Mouse (Mus musculus) MEL (cell line): ENCODE data around the gene Dtx3l. TPM values are rescaled to one million over a fixed set of nuclear protein-coding genes. Genes with fewer than 3 reads are reported as not detected.

ENCODE experiments used
- DNase-seq: peaks from one replicate; pipeline ENCODE4 v3.0.0; 2011; ENCODE audit warnings: low read depth, low spot score
- H3K27ac ChIP-seq: 2 replicates; pipeline ENCODE4 v1.5.1; 2012; ENCODE audit warnings: low read depth, mild to moderate bottlenecking, control low read depth, low read length, moderate library complexity; ENCODE audit not compliant: control insufficient read depth
- H3K27me3 ChIP-seq, 2 experiments: fragments of 150-350 bp in 1 of 2; sonication (generic) in 1 of 2; 2 replicates each; pipeline ENCODE4 v1.6.1; 2012; ENCODE audit warnings: low read length in 2 of 2, mild to moderate bottlenecking in 2 of 2, improper control_type of control experiment in 1 of 2, moderate library complexity in 1 of 2; ENCODE audit not compliant: insufficient read depth in 2 of 2, control insufficient read depth in 1 of 2
- H3K36me3 ChIP-seq, 2 experiments: 2 replicates each; pipeline ENCODE4 v1.6.1; 2012 to 2014; ENCODE audit warnings: low read length in 2 of 2, improper control_type of control experiment in 1 of 2, inconsistent platforms in 1 of 2, mild to moderate bottlenecking in 1 of 2; ENCODE audit not compliant: insufficient read depth in 2 of 2, control insufficient read depth in 1 of 2
- H3K4me1 ChIP-seq, 2 experiments: fragments of 150-350 bp in 1 of 2; sonication (generic) in 1 of 2; 2 replicates each; pipeline ENCODE4 v1.6.1; 2012; ENCODE audit warnings: low read length in 2 of 2, improper control_type of control experiment in 1 of 2, mild to moderate bottlenecking in 1 of 2; ENCODE audit not compliant: insufficient read depth in 2 of 2, control insufficient read depth in 1 of 2
- H3K4me3 ChIP-seq, 2 experiments: fragments of 150-350 bp in 1 of 2; sonication (generic) in 1 of 2; 2 replicates each; pipeline ENCODE4 v1.5.1; 2012; ENCODE audit warnings: low read depth in 2 of 2, low read length in 2 of 2, mild to moderate bottlenecking in 2 of 2, moderate library complexity in 2 of 2, control low read depth in 1 of 2, improper control_type of control experiment in 1 of 2; ENCODE audit not compliant: control insufficient read depth in 1 of 2, insufficient read depth in 1 of 2
- H3K79me2 ChIP-seq: 2 replicates; pipeline ENCODE4 v1.6.1; 2012; ENCODE audit warnings: mild to moderate bottlenecking, low read length, moderate library complexity; ENCODE audit not compliant: control insufficient read depth, poor library complexity, insufficient read depth
- H3K9ac ChIP-seq: 2 replicates; pipeline ENCODE4 v1.6.1; 2012; ENCODE audit warnings: low read depth, mild to moderate bottlenecking, control low read depth, low read length, moderate library complexity; ENCODE audit not compliant: control insufficient read depth, poor library complexity, severe bottlenecking
- H3K9me3 ChIP-seq: fragments of 150-350 bp; sonication (generic); replicated peaks from 2 replicates; pipeline ENCODE4 v1.6.1; 2012; ENCODE audit warnings: mild to moderate bottlenecking, low read length, improper control_type of control experiment, moderate library complexity; ENCODE audit not compliant: insufficient read depth
- ELF1 ChIP-seq: IDR thresholded peaks from 2 replicates; pipeline ENCODE4 v1.6.1; 2014; ENCODE audit warnings: low read depth, mild to moderate bottlenecking, inconsistent platforms, low read length, improper control_type of control experiment, moderate library complexity
- EP300 ChIP-seq, 2 experiments: IDR thresholded peaks; 2 replicates each; pipeline ENCODE4 v1.6.1; 2011; ENCODE audit warnings: improper control_type of control experiment in 2 of 2, low read length in 2 of 2, low read depth in 1 of 2, mild to moderate bottlenecking in 1 of 2
- GATA1 ChIP-seq: IDR thresholded peaks from 2 replicates; pipeline ENCODE4 v1.6.1; 2011; ENCODE audit warnings: low read depth, low read length, improper control_type of control experiment
- HCFC1 ChIP-seq: IDR thresholded peaks from 2 replicates; pipeline ENCODE4 v1.6.1; 2012; ENCODE audit warnings: low read depth, mild to moderate bottlenecking, inconsistent platforms, low read length, improper control_type of control experiment, moderate library complexity
- JUND ChIP-seq: IDR thresholded peaks from 2 replicates; pipeline ENCODE4 v1.6.1; 2011; ENCODE audit warnings: low read depth, mild to moderate bottlenecking, improper control_type of control experiment, low read length
- MAFK ChIP-seq: IDR thresholded peaks from 2 replicates; pipeline ENCODE4 v1.6.1; 2011; ENCODE audit warnings: low read depth, mild to moderate bottlenecking, low read length, improper control_type of control experiment, borderline replicate concordance
- MYB ChIP-seq: IDR thresholded peaks from 2 replicates; pipeline ENCODE4 v1.6.1; 2011; ENCODE audit warnings: mild to moderate bottlenecking, low read depth, low read length, improper control_type of control experiment
- MYC ChIP-seq: IDR thresholded peaks from 2 replicates; pipeline ENCODE4 v1.6.1; 2011; ENCODE audit warnings: low read depth, mild to moderate bottlenecking, low read length, improper control_type of control experiment, moderate library complexity
- RCOR1 ChIP-seq: IDR thresholded peaks from 2 replicates; pipeline ENCODE4 v1.6.1; 2012; ENCODE audit warnings: low read depth, mild to moderate bottlenecking, inconsistent platforms, low read length, improper control_type of control experiment
- SIN3A ChIP-seq: IDR thresholded peaks from 2 replicates; pipeline ENCODE4 v1.6.1; 2012; ENCODE audit warnings: low read length, improper control_type of control experiment, inconsistent platforms
- TAL1 ChIP-seq: IDR thresholded peaks from 2 replicates; pipeline ENCODE4 v1.6.1; 2012; ENCODE audit warnings: mild to moderate bottlenecking, inconsistent platforms, low read length, moderate library complexity, mixed read lengths
- TBP ChIP-seq: IDR thresholded peaks from 2 replicates; pipeline ENCODE4 v1.8.0; 2011; ENCODE audit warnings: low read depth, low read length, improper control_type of control experiment
- polyA plus RNA-seq, 2 experiments: library from polyadenylated mRNA; stranded (reverse) in 1 of 2; unstranded in 1 of 2; fragments of >175 nt in 1 of 2; fragments of >200 nt in 1 of 2; gene quantifications; 2 replicates each; pipeline versions ENCODE4 v1.2.1 to v1.2.4; 2012; ENCODE audit warnings: low replicate concordance in 2 of 2, low read depth in 1 of 2; ENCODE audit not compliant: insufficient read length in 2 of 2, insufficient read depth in 1 of 2, missing spikeins in 1 of 2
- total RNA-seq: library from RNA; depleted of rRNA; stranded (reverse); fragments of 300-350 nt; gene quantifications from 2 replicates; pipeline ENCODE4 v1.2.3, GENCODE M21; 2012

The Dtx3l gene
- total and polyA plus RNA-seq, 3 experiments = 3.9 to 6.0 TPM; not detected in 1

GRCm38 (mm10) chr16:35922301-35922895, 16.6 kb downstream of the Dtx3l start:
- H3K4me1 ChIP-seq = peaks cover 3 to 6% of the 10 kb centered on the region in 2 experiments; a peak in 1 of 4 replicates
- no peaks in the 10 kb centered on the region for H3K27me3 ChIP-seq
- H3K4me3 ChIP-seq = peak overlapping the region in 1 of 2 experiments; percentile 28; a peak in 2 of 4 replicates
- H3K36me3 ChIP-seq = peaks cover 0 to 5% of the 10 kb centered on the region in 2 experiments; a peak in 2 of 4 replicates
- peak; percentile 54 for DNase-seq
- TF ChIP-seq JUND = no peak
- peak; percentile 47 for TF ChIP-seq GATA1
- peak; percentile 19; the same call in 1 of the 2 replicates for TF ChIP-seq RCOR1
- 0 out of 2 replicates have a peak, but pooled peaks have one; percentile 26 for TF ChIP-seq SIN3A
- peak; percentile 70 for TF ChIP-seq ELF1
- TF ChIP-seq MYB = no peak
- 0 out of 2 replicates have a peak, but pooled peaks have one; percentile 22 for TF ChIP-seq HCFC1
- TF ChIP-seq TBP = no peak
- peak in 1 of 2 experiments; percentile 40; a peak in 1 of 4 replicates for TF ChIP-seq EP300 (IDR thresholded peaks at IDR 0.05; ENCODE audit: low read depth in 1 of 2, low read length in 2 of 2)
- TF ChIP-seq MAFK = peak; percentile 82
- no peak for TF ChIP-seq MYC
- H3K9me3 ChIP-seq = no peaks in the 10 kb centered on the region
- H3K27ac ChIP-seq = no peak overlapping the region
- no peak overlapping the region for H3K9ac ChIP-seq
- no peaks in the 10 kb centered on the region for H3K79me2 ChIP-seq

GRCm38 (mm10) chr16:35921676-35922235, 17.2 kb downstream of the Dtx3l start:
- Histone ChIP-seq H3K79me2 (no peaks in the 10 kb centered on the region), H3K27me3 (no peaks in the 10 kb centered on the region), H3K27ac (no peak overlapping the region), H3K4me3 (peak overlapping the region in 1 of 2 experiments; percentile 28; a peak in 2 of 4 replicates), H3K9ac (no peak overlapping the region), H3K4me1 (peaks cover 3 to 6% of the 10 kb centered on the region in 2 experiments; a peak in 1 of 4 replicates), H3K36me3 (peaks cover 0 to 5% of the 10 kb centered on the region in 2 experiments; a peak in 2 of 4 replicates), H3K9me3 (no peaks in the 10 kb centered on the region)
- DNase-seq = peak; percentile 62
- TF ChIP-seq TAL1 = no peak
- 0 out of 2 replicates have a peak, but pooled peaks have one; percentile 30 for TF ChIP-seq TBP
